9 mouse cellular contexts compared by ENCODE assay signal in the genomic region with DNA sequence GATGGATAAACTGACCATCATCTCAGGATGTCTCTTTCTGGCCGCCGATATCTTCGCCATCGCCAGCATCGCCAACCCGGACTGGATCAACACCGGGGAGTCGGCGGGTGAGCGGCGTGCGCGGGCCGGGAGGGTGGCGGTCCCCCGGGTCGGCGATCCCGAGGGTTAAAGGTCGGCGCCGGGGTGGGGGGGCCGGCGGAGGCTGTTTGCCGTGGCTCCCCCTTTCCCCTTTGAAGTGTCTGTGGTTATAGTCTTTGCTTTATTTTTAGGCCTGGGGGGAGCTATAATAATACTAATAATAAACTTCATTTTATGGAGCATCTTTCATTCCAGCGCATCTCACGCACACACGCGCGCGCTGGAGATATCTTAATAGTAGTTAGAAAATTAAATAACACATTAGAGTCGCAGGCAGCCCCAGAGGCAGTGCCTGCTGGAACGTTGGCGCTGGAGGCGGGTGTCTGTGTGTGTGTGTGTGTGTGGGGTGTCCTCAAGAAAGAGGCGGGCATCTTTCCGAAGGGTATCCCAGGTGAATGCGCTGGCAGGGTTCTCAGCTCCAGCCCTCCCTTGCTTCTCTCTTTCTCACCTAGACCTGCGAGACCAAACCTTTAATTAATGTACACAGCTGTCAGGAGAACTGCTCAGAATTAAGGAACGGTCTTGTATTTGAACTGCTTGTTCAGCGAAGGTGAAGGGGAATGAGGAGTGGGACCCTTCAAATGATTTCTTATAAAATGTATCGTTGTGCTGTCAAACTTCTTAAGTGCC. TPM values are rescaled to one million over a fixed set of nuclear protein-coding genes. Genes with fewer than 3 reads are reported as not detected.
DNase-seq lines count a peak whose midpoint lies in the region; ATAC-seq and TF ChIP-seq lines count a peak whose summit lies in the region.
"Had no signal": no experiment of that assay in that cellular context is flagged by ENCODE, and none has a peak within 500 bp of the region (broad histone marks: within the 10 kb centered on the region; RNA-seq: fewer than 3 reads in every experiment).

No protein-coding gene starts in this region.

- H3K4me3 ChIP-seq in forebrain, postnatal 0 days (ENCODE audit: low read depth, low read length), result peak overlapping the region; percentile 92
- peak overlapping the region; percentile 95 for H3K4me3 ChIP-seq in hindbrain, embryonic 14.5 days (replicated peaks; ENCODE audit: low read length)
- peak overlapping the region; percentile 66 for H3K4me3 ChIP-seq in macrophage (ENCODE audit: inconsistent target)

- WGBS in forebrain, postnatal 0 days, result 1% methylated on average over 42 of the region's 42 CpGs
- 1% methylated on average over 42 of the region's 42 CpGs for WGBS in hindbrain, embryonic 14.5 days
- WGBS in macrophage (ENCODE audit: missing documents), result 2% methylated on average over 32 of the region's 42 CpGs

- peaks cover 17% of the 10 kb centered on the region for H3K4me1 ChIP-seq in forebrain, postnatal 0 days (ENCODE audit: insufficient read depth)
- H3K4me1 ChIP-seq in hindbrain, embryonic 14.5 days (replicated peaks; ENCODE audit: control insufficient read depth, insufficient read depth, low read length), result peaks cover 35% of the 10 kb centered on the region

- no peaks in the 10 kb centered on the region for H3K27me3 ChIP-seq in forebrain, postnatal 0 days (ENCODE audit: insufficient read depth, low read length)
- no peaks in the 10 kb centered on the region for H3K27me3 ChIP-seq in hindbrain, embryonic 14.5 days (ENCODE audit: control insufficient read depth, insufficient read depth, low read length)

- H3K27ac ChIP-seq in forebrain, postnatal 0 days (ENCODE audit: low read depth, low read length), result peak overlapping the region; percentile 76
- peak overlapping the region; percentile 77 for H3K27ac ChIP-seq in hindbrain, embryonic 14.5 days
- no peak overlapping the region for H3K27ac ChIP-seq in macrophage

- H3K79me2 ChIP-seq in macrophage (ENCODE audit: inconsistent target), result peaks cover 52% of the 10 kb centered on the region

- no peak for TF ChIP-seq CTCF in forebrain, postnatal 0 days (IDR thresholded peaks at IDR 0.05; ENCODE audit: low read depth)

- H3K4me2 ChIP-seq in forebrain, postnatal 0 days (ENCODE audit: low read depth), result peak overlapping the region; percentile 83
- H3K4me2 ChIP-seq in hindbrain, embryonic 14.5 days (replicated peaks), result peak overlapping the region; percentile 78

- ATAC-seq in forebrain, postnatal 0 days, result peak; percentile 55
- ATAC-seq in hindbrain, embryonic 14.5 days (ENCODE audit: low FRiP score), result peak; percentile 76
- no peak for ATAC-seq in megakaryocyte progenitor cell, adult 5-6 weeks (replicated peaks; ENCODE audit: poor library complexity)

- peak; percentile 38 for DNase-seq in MN1 (ENCODE audit: low spot score)
- peak; percentile 48 to 62 for DNase-seq in cerebellum, adult 18-20 months
- peak; percentile 29 for DNase-seq in forebrain, postnatal 0 days
- DNase-seq in hindbrain, embryonic 14.5 days (ENCODE audit: low spot score), result peak; percentile 52
- peak; percentile 28 to 44 for DNase-seq in left cerebral cortex, adult 8-10 months (ENCODE audit: low spot score in 2 of 2)
- DNase-seq in right cerebral cortex, postnatal 4 days, result peak; percentile 37

- H3K9ac ChIP-seq in forebrain, postnatal 0 days, result peak overlapping the region; percentile 87
- peak overlapping the region; percentile 89 for H3K9ac ChIP-seq in hindbrain, embryonic 14.5 days

- no peaks in the 10 kb centered on the region for H3K9me3 ChIP-seq in forebrain, postnatal 0 days (ENCODE audit: low read length)
- no peaks in the 10 kb centered on the region for H3K9me3 ChIP-seq in hindbrain, embryonic 14.5 days (ENCODE audit: control insufficient read depth, low read length)

- H3K36me3 ChIP-seq in forebrain, postnatal 0 days (ENCODE audit: insufficient read depth), result no peaks in the 10 kb centered on the region
- no peaks in the 10 kb centered on the region for H3K36me3 ChIP-seq in hindbrain, embryonic 14.5 days (replicated peaks; ENCODE audit: control insufficient read depth, insufficient read depth)
- no peaks in the 10 kb centered on the region for H3K36me3 ChIP-seq in macrophage (ENCODE audit: inconsistent target)

RNA-seq across cellular contexts. Expression of a gene that starts 0.5 kb away (rescaled TPM):
- total RNA-seq in forebrain, postnatal 0 days (2014; rRNA removed), result 29.5 and 35.0 TPM in 2 replicates
- polyA plus RNA-seq in forebrain, postnatal 0 days (2015; fragmentation: Nextera tagmentation; extraction: Ambion mirVana), result 9.4 and 11.8 TPM in 2 replicates
- polyA plus RNA-seq in hindbrain, embryonic 14.5 days (2014; fragmentation: Nextera tagmentation; extraction: Ambion mirVana), result 13.1 and 13.6 TPM in 2 replicates
- total RNA-seq in left cerebral cortex, adult 8-10 months (2022), result 10 to 100 TPM; 69.0 to 88.6 (median 73.7) TPM
- total RNA-seq in macrophage (2018; cell fraction: chromatin; rRNA removed), result 10 to 100 TPM; 11.0 to 90.3 (median 38.2) TPM
- total RNA-seq in macrophage (2018; cell fraction: cytosol; rRNA removed), result 10 to 100 TPM; 11.3 to 22.4 (median 15.3) TPM
- 100 to 1,000 TPM in 1 of 26 experiments, 10 to 100 TPM in 25; 17.3 to 102 (median 52.7) TPM for total RNA-seq in macrophage (2018; cell fraction: nucleus; rRNA removed)
- 9.4 to 12.6 TPM (median 12.5 TPM) in 3 replicates for polyA plus RNA-seq in macrophage (2018)
- total RNA-seq in megakaryocyte progenitor cell, adult 5-6 weeks (2015), result 20.2 and 20.4 TPM in 2 replicates
- 16.8 and 17.2 TPM in 2 replicates for total RNA-seq in megakaryocyte progenitor cell, adult 5-6 weeks (2017)

RNA-seq across cellular contexts. Expression of a gene that starts 7.8 kb away (rescaled TPM):
- 0.24 TPM in 1 of 2 replicates, not detected in the other for total RNA-seq in forebrain, postnatal 0 days (2014; rRNA removed)
- 0.22 and 0.25 TPM in 2 replicates for polyA plus RNA-seq in forebrain, postnatal 0 days (2015; fragmentation: Nextera tagmentation; extraction: Ambion mirVana)
- polyA plus RNA-seq in hindbrain, embryonic 14.5 days (2014; fragmentation: Nextera tagmentation; extraction: Ambion mirVana), result 0.43 and 0.76 TPM in 2 replicates
- total RNA-seq in left cerebral cortex, adult 8-10 months (2022), result under 1 TPM in 2 of 4 experiments, not detected in 2; 0.17 to 0.39 TPM
- total RNA-seq in macrophage (2018; cell fraction: chromatin; rRNA removed), result not detected
- under 1 TPM in 8 of 26 experiments, not detected in 18; 0.07 to 0.19 (median 0.12) TPM for total RNA-seq in macrophage (2018; cell fraction: cytosol; rRNA removed)
- not detected for total RNA-seq in macrophage (2018; cell fraction: nucleus; rRNA removed)
- 0.10 TPM in 1 of 3 replicates, not detected in the others for polyA plus RNA-seq in macrophage (2018)
- 0.10 TPM in 1 of 2 replicates, not detected in the other for total RNA-seq in megakaryocyte progenitor cell, adult 5-6 weeks (2015)
- 0.07 and 0.54 TPM in 2 replicates for total RNA-seq in megakaryocyte progenitor cell, adult 5-6 weeks (2017)
- total RNA-seq: gastrocnemius, adult 8-10 months had no signal

RNA-seq across cellular contexts. Expression of a gene that starts 43.0 kb away (rescaled TPM):
- total RNA-seq in forebrain, postnatal 0 days (2014; rRNA removed), result 192 and 198 TPM in 2 replicates
- polyA plus RNA-seq in forebrain, postnatal 0 days (2015; fragmentation: Nextera tagmentation; extraction: Ambion mirVana), result 239 and 241 TPM in 2 replicates
- polyA plus RNA-seq in hindbrain, embryonic 14.5 days (2014; fragmentation: Nextera tagmentation; extraction: Ambion mirVana), result 249 and 268 TPM in 2 replicates
- total RNA-seq in left cerebral cortex, adult 8-10 months (2022), result 100 to 1,000 TPM; 248 to 256 (median 249) TPM
- 10 to 100 TPM in 24 of 26 experiments, 1 to 10 TPM in 2; 5.6 to 32.3 (median 23.6) TPM for total RNA-seq in macrophage (2018; cell fraction: chromatin; rRNA removed)
- 10 to 100 TPM; 52.1 to 82.4 (median 65.0) TPM for total RNA-seq in macrophage (2018; cell fraction: cytosol; rRNA removed)
- total RNA-seq in macrophage (2018; cell fraction: nucleus; rRNA removed), result 10 to 100 TPM in 25 of 26 experiments, 1 to 10 TPM in 1; 7.6 to 38.3 (median 25.3) TPM
- 72.9 to 108 TPM (median 91.4 TPM) in 3 replicates for polyA plus RNA-seq in macrophage (2018)
- total RNA-seq in megakaryocyte progenitor cell, adult 5-6 weeks (2015), result 250 and 261 TPM in 2 replicates
- 165 and 178 TPM in 2 replicates for total RNA-seq in megakaryocyte progenitor cell, adult 5-6 weeks (2017)
